Mouse (Mus musculus) G1E (cell line): ENCODE measurements around the gene Coro1c. TPM values are rescaled to one million over a fixed set of nuclear protein-coding genes. Genes with fewer than 3 reads are reported as not detected.

Experiments used
- ATAC-seq: 2 replicates; pipeline ENCODE4 v1.8.0; 2016; ENCODE audit warnings: mild to moderate bottlenecking; ENCODE audit not compliant: insufficient number of reproducible peaks, poor library complexity, low FRiP score, severe bottlenecking; ENCODE audit errors: extremely low read depth
- DNase-seq: peaks from one replicate; pipeline ENCODE4 v3.0.0; 2012; ENCODE audit warnings: low spot score
- H3K27me3 ChIP-seq: 2 replicates; pipeline ENCODE4 v1.6.1; 2012; ENCODE audit warnings: mild to moderate bottlenecking, low read length, inconsistent platforms; ENCODE audit not compliant: insufficient read depth
- H3K36me3 ChIP-seq: replicated peaks from 2 replicates; pipeline ENCODE3; 2012; ENCODE audit warnings: mild to moderate bottlenecking, inconsistent platforms
- H3K4me1 ChIP-seq: 2 replicates; pipeline ENCODE4 v1.6.1; 2012; ENCODE audit warnings: low read depth, low read length, inconsistent platforms, mixed read lengths; ENCODE audit not compliant: insufficient read depth
- H3K4me3 ChIP-seq: 2 replicates; pipeline ENCODE4 v1.5.1; 2012; ENCODE audit warnings: low read depth, mild to moderate bottlenecking, inconsistent platforms, low read length, moderate library complexity, mixed read lengths
- H3K9me3 ChIP-seq: replicated peaks from 2 replicates; pipeline ENCODE4 v1.6.1; 2012; ENCODE audit warnings: inconsistent platforms
- CTCF ChIP-seq: IDR thresholded peaks from 2 replicates; pipeline ENCODE4 v1.5.1; 2012; ENCODE audit warnings: low read depth, low read length, inconsistent platforms, mixed read lengths
- GATA1 ChIP-seq: IDR thresholded peaks from 2 replicates; pipeline ENCODE4 v1.6.1; 2012; ENCODE audit warnings: borderline replicate concordance, low read length, inconsistent platforms, mixed read lengths
- GATA2 ChIP-seq: IDR thresholded peaks from 2 replicates; pipeline ENCODE4 v1.6.1; 2012; ENCODE audit warnings: low read depth, low read length, inconsistent platforms, borderline replicate concordance
- POLR2AphosphoS5 ChIP-seq: IDR thresholded peaks from 2 replicates; pipeline ENCODE4 v1.6.1; 2012; ENCODE audit warnings: low read depth, low read length, inconsistent platforms; ENCODE audit not compliant: insufficient replicate concordance
- TAL1 ChIP-seq: conservative IDR thresholded peaks from 2 replicates; pipeline ENCODE4 v1.6.1; 2012; ENCODE audit warnings: low read depth, low read length, inconsistent platforms, mixed read lengths
- polyA plus RNA-seq: library from polyadenylated mRNA; stranded (reverse); fragments of >175 nt; gene quantifications from 2 replicates; pipeline ENCODE4 v1.2.3, GENCODE M21; 2012
- total RNA-seq, 2 experiments: library from RNA; stranded (forward) in 1 of 2; stranded (reverse) in 1 of 2; fragments of 200-1000 nt in 1 of 2; fragments of >200 nt in 1 of 2; fragmentation: Nextera tagmentation in 1 of 2; gene quantifications; 2 replicates each; pipeline ENCODE4 v1.2.3; 2014 to 2017

Coro1c gene
- total and polyA plus RNA-seq, 3 experiments, result 59.1 to 77.5 (median 70.5) TPM

DNA sequence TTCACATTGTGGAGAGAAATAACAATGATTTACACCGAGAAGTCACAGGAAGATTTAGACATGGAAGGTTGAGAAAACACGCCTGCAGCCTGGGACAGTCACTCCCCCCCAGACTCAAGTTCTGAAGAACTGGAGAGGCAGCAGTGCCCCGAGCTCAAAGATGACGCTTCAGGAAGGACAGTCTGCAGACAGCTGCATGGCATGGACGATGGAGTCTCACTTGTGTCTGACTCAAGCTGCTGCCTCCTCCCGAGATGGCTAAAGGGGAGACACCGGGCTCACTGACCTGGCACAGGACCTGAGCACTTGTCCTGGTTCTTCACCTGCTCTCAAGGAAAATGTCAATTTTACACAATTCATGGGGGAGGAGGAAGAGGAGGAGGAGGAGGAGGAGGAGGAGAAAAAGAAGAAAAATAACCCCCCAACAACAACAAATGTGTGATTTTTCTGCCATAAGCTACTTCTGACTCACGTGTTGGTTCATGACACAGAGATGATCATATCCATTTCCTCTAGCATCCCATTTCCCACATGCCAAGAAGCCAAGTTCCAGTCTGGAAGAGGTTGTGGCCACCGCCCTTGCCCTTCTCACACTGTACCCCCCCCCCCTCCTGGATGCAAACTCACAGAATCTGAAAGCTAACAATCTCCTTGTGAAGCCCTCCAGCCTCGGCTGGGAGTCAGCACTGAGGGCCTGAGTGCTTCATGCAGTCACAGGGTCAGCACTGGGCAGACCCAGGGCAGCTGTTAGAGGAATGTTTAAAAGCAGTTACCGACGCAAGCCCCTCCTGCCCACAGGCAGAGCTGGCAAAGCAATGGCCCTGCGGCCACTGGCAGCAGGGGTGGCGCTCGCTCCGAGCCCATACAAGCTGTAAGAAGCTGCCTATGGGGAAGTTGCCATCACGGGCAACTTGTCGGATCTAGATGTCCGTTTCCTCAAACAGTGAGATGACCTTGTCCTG lies 34.2 kb downstream of the Coro1c start:
- peaks cover 29% of the 10 kb centered on the region for H3K4me1 ChIP-seq
- no peak for ATAC-seq
- peaks cover 98% of the 10 kb centered on the region for H3K36me3 ChIP-seq
- H3K27me3 ChIP-seq, result no peaks in the 10 kb centered on the region
- H3K4me3 ChIP-seq, result no peak overlapping the region
- TF ChIP-seq TAL1 (no peak), GATA2 (no peak), GATA1 (no peak), POLR2AphosphoS5 (no peak), CTCF (no peak)
- no peak for DNase-seq
- peaks cover 7% of the 10 kb centered on the region for H3K9me3 ChIP-seq

DNA sequence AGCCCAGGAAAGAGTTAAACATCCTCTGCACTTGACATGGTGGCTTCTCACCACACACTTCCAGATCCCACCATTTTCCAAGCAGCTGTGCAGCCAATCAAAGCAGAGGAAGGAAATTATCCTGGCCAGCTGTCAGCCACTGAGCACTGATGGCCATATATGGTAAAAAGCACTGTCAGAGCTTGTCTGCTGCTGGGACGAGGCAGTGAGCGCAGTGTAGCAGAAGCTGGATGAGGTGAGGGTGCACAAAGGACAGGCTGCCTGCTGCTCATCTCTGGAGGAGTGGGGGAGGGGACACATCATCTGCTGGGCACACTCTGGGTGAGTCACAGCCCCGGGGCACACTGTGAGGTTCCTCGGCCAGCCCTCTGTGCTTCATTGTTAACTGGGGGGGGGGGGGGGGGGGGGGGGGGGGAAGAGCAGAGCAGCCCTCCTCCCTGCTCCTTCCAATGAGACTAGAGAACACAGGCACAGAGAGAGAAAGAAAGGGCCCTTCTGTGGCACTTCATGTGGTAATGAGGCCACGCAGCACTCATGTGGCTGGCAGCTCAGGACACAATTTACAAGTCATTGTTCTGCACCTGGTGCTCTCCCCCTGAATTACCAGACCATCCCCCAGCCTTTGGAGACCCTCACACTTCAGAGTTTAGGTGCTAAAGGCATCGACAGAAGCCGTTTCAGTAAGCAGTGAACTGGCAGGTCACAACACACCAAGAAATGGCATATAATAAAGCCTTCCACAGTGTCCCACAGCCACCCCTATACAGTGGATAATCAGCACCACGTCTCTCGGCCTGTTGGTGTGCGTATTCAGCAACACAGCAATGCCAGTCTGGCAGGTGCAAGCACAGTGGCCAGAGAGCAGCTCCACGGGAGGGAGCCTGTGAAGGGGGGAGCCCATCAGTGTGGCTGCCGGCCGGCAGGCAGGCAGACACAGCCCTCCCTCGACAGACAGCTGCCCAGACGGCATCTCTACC lies 35.3 kb downstream of the Coro1c start:
- H3K4me1 ChIP-seq, result peaks cover 29% of the 10 kb centered on the region
- H3K36me3 ChIP-seq, result peaks cover 97% of the 10 kb centered on the region
- TF ChIP-seq TAL1 (no peak), GATA2 (no peak), GATA1 (no peak), CTCF (no peak), POLR2AphosphoS5 (no peak)
- ATAC-seq (peak; percentile 67), DNase-seq (peak; percentile 28)
- H3K27me3 ChIP-seq, result no peaks in the 10 kb centered on the region
- H3K9me3 ChIP-seq, result peaks cover 7% of the 10 kb centered on the region
- H3K4me3 ChIP-seq, result no peak overlapping the region

DNA sequence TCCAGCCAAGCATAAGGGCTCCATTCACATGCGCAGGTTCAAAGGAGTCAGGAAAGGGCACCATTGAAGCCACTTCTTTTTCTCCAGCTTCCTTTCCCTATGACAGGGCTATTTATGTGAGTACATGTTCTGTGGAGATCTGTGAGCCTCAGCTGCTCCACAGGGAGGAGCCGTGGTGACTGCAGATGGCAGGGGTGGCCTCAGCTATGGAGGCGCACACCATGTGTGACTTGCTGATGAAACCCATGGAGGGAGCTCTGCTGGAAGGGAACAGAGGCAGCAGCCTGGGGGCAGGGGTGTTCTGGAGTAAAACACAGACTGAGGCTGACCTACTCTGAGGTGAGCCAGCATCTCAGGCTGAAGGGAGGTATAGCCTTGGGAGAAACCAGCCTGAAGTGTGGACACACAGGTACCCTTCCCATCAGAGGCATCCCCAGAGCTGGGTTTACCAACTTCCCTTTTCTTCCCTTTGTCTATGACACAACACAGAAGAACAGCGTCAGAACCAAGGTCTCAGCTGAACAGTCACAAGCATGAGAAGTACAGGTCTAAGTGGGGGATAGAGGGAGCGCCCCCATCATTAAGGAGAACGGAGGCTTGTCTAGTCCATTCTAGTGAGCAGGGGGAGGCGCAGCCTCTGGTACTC lies 36.5 kb downstream of the Coro1c start:
- H3K36me3 ChIP-seq, result peaks cover 94% of the 10 kb centered on the region
- DNase-seq, result no peak
- TF ChIP-seq POLR2AphosphoS5 (no peak), TAL1 (no peak), GATA1 (no peak), CTCF (no peak), GATA2 (no peak)
- no peaks in the 10 kb centered on the region for H3K27me3 ChIP-seq
- ATAC-seq, result no peak
- H3K4me1 ChIP-seq, result peaks cover 31% of the 10 kb centered on the region
- no peak overlapping the region for H3K4me3 ChIP-seq
- peaks cover 7% of the 10 kb centered on the region for H3K9me3 ChIP-seq

DNA sequence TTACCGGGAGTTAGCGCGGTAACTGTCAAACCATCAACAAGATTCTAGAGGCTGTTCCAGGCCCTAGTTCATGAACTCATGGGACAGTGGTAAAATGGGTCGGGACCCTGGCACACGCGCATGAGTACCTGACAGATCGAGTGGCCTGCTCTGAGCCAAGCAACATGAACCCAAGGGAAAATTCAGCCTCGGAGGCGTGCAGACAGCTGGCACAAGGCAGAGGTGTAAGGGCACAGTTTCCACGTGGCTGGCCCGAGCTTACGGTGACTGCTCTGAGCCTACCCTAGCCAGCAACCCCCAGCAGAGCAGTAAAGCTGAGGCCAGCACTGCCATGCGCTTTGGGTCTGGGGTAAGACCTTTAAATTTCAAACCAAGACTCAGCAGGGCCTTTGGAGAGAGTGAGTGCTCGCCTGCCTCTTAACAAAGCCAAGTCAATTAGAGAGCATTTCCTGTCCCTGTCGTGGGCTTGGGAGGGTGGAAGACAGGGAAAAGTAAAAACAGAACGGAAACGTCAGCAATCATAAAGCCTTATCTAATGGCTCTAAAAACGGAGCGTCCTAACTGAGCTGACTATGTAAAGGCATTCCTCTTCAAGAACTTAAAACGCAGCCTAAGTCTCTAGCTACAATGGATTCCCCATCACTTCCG lies 38.0 kb downstream of the Coro1c start:
- DNase-seq, result no peak
- Histone ChIP-seq H3K4me3 (no peak overlapping the region), H3K9me3 (peaks cover 2% of the 10 kb centered on the region; the same call in 1 of the 2 replicates), H3K4me1 (peaks cover 33% of the 10 kb centered on the region), H3K36me3 (peaks cover 91% of the 10 kb centered on the region), H3K27me3 (no peaks in the 10 kb centered on the region)
- ATAC-seq, result no peak
- TF ChIP-seq CTCF, result no peak

DNA sequence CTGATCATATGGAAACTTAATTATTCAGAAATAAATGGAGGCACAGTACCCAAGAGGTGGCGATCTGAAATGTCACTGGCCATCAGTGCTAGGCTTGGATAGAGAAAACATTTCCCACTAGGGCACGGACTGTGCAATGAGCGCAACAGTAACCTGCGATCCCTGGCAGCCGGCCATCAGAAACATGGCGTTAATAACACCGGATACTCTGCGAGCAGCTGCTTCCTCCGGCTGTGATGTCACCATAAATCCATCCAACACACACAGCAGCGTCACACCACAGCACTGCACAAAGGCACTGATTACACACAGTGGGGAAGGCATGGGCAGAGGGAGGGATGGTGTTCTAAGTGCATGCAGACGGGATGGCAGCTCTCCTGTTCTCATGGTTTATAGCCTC lies 39.4 kb downstream of the Coro1c start:
- H3K36me3 ChIP-seq, result peaks cover 91% of the 10 kb centered on the region
- no peak for TF ChIP-seq GATA1
- no peak for TF ChIP-seq TAL1
- TF ChIP-seq CTCF, result no peak
- no peak for TF ChIP-seq GATA2
- no peak for TF ChIP-seq POLR2AphosphoS5
- no peaks in the 10 kb centered on the region for H3K9me3 ChIP-seq
- peaks cover 38% of the 10 kb centered on the region for H3K4me1 ChIP-seq
- no peak for DNase-seq
- H3K4me3 ChIP-seq, result no peak overlapping the region
- ATAC-seq, result no peak
- no peaks in the 10 kb centered on the region for H3K27me3 ChIP-seq

DNA sequence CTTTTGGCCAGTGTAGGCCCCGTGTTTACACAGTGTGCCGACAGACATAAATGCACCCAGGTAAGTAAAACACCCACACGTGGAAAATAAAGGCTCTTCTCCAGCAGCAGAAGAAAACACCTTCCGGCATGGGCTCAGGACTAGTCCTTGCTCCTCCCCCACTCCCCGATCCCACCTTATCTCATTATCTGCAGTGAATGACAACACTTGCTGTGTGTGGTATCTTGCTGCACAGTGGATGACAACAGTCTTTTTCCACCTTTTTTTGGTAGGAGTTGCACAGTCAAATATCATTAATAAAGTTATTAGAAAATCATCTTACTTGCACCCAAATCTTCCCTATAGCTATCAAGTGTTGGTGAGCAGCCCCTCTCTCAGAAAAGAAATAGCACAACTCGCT lies 43.6 kb downstream of the Coro1c start:
- DNase-seq (no peak), ATAC-seq (no peak)
- Histone ChIP-seq H3K9me3 (no peaks in the 10 kb centered on the region), H3K4me3 (no peak overlapping the region), H3K36me3 (peaks cover 90% of the 10 kb centered on the region), H3K4me1 (peaks cover 15% of the 10 kb centered on the region), H3K27me3 (no peaks in the 10 kb centered on the region)
- TF ChIP-seq POLR2AphosphoS5 (no peak), GATA2 (no peak), CTCF (no peak), GATA1 (no peak), TAL1 (no peak)
